Mouse (Mus musculus) embryo, embryonic 10.5 days (tissue): Measurements from ENCODE around the gene Mrgpra3.

Experiments used
- DNase-seq: peaks from one replicate; pipeline ENCODE4 v3.0.0-alpha.2; 2015; ENCODE audit warnings: low spot score

The Mrgpra3 gene

GRCm38 (mm10) chr7:47601272-47601671 is at the start of gene Mrgpra3:
Mrgpra3 (minus strand) TSS chr7:47601372.
- no peak for DNase-seq
